25 mouse cellular contexts compared by ENCODE assay signal in genomic region chr8:90761446-90761845, GRCm38 (mm10). TPM values are rescaled to one million over a fixed set of nuclear protein-coding genes. Genes with fewer than 3 reads are reported as not detected.
A peak's percentile ranks its signal among the peaks of the same experiment; 100 is the strongest.
DNase-seq lines count a peak whose midpoint lies in the region; ATAC-seq and TF ChIP-seq lines count a peak whose summit lies in the region.
"Had no signal": no experiment of that assay in that cellular context is flagged by ENCODE, and none has a peak within 500 bp of the region (broad histone marks: within the 10 kb centered on the region; RNA-seq: fewer than 3 reads in every experiment).

No protein-coding gene starts in this region.

- no peaks in the 10 kb centered on the region; the same call in 1 of the 2 replicates for H3K9me3 ChIP-seq in forebrain, embryonic 11.5 days (ENCODE audit: control insufficient read depth, low read length)
- H3K9me3 ChIP-seq in forebrain, postnatal 0 days (ENCODE audit: low read length) = no peaks in the 10 kb centered on the region
- H3K9me3 ChIP-seq in limb, embryonic 11.5 days (ENCODE audit: control insufficient read depth, low read length) = no peaks in the 10 kb centered on the region
- no peaks in the 10 kb centered on the region for H3K9me3 ChIP-seq in limb, embryonic 10.5 days (replicated peaks)
- H3K9me3 ChIP-seq in neural tube, embryonic 15.5 days (replicated peaks) = no peaks in the 10 kb centered on the region
- H3K9me3 ChIP-seq: embryonic facial prominence, embryonic 15.5 days; heart, embryonic 13.5 days; hindbrain, embryonic 15.5 days had no signal

- peaks cover 3% of the 10 kb centered on the region; the same call in 1 of the 2 replicates for H3K4me1 ChIP-seq in forebrain, embryonic 11.5 days (replicated peaks; ENCODE audit: control insufficient read depth, insufficient read depth, low read length)
- H3K4me1 ChIP-seq in forebrain, postnatal 0 days (ENCODE audit: insufficient read depth) = no peaks in the 10 kb centered on the region
- H3K4me1 ChIP-seq in limb, embryonic 11.5 days (ENCODE audit: control insufficient read depth, insufficient read depth, low read length) = no peaks in the 10 kb centered on the region
- H3K4me1 ChIP-seq in limb, embryonic 10.5 days = no peaks in the 10 kb centered on the region
- peaks cover 5% of the 10 kb centered on the region; the same call in 1 of the 2 replicates for H3K4me1 ChIP-seq in neural tube, embryonic 15.5 days
- H3K4me1 ChIP-seq: embryonic facial prominence, embryonic 15.5 days; heart, embryonic 13.5 days; hindbrain, embryonic 15.5 days had no signal

- peak; percentile 83; the same call in 1 of the 2 replicates for ATAC-seq in forebrain, embryonic 11.5 days (replicated peaks; ENCODE audit: low FRiP score)
- ATAC-seq in forebrain, postnatal 0 days = no peak
- no peak for ATAC-seq in limb, embryonic 11.5 days (ENCODE audit: insufficient number of reproducible peaks, low FRiP score, low TSS enrichment, low read depth)
- no peak for ATAC-seq in neural tube, embryonic 15.5 days (ENCODE audit: low FRiP score)
- ATAC-seq: CD4-positive, CD25-positive, alpha-beta regulatory T cell, adult 4 months had no signal

- H3K9ac ChIP-seq in forebrain, embryonic 11.5 days (ENCODE audit: low read length) = no peak overlapping the region
- H3K9ac ChIP-seq in forebrain, postnatal 0 days = no peak overlapping the region
- H3K9ac ChIP-seq in limb, embryonic 11.5 days (ENCODE audit: low read length) = no peak overlapping the region
- H3K9ac ChIP-seq in neural tube, embryonic 15.5 days (replicated peaks) = no peak overlapping the region
- H3K9ac ChIP-seq: embryonic facial prominence, embryonic 15.5 days; heart, embryonic 13.5 days; hindbrain, embryonic 15.5 days had no signal

- 40% methylated on average over 4 of the region's 4 CpGs for WGBS in forebrain, embryonic 11.5 days
- WGBS in forebrain, postnatal 0 days = 13% methylated on average over 4 of the region's 4 CpGs
- 84% methylated on average over 4 of the region's 4 CpGs for WGBS in limb, embryonic 11.5 days
- WGBS in limb, embryonic 10.5 days = 91% methylated on average over 4 of the region's 4 CpGs
- 36% methylated on average over 4 of the region's 4 CpGs for WGBS in neural tube, embryonic 15.5 days

- TF ChIP-seq CTCF in forebrain, postnatal 0 days (IDR thresholded peaks at IDR 0.05; ENCODE audit: low read depth) = no peak

- no peak overlapping the region for H3K4me3 ChIP-seq in forebrain, embryonic 11.5 days (ENCODE audit: low read depth, low read length)
- no peak overlapping the region for H3K4me3 ChIP-seq in forebrain, postnatal 0 days (ENCODE audit: low read depth, low read length)
- no peak overlapping the region for H3K4me3 ChIP-seq in limb, embryonic 11.5 days (ENCODE audit: low read depth, low read length)
- H3K4me3 ChIP-seq in limb, embryonic 10.5 days = no peak overlapping the region
- no peak overlapping the region for H3K4me3 ChIP-seq in neural tube, embryonic 15.5 days (replicated peaks)
- H3K4me3 ChIP-seq: embryonic facial prominence, embryonic 15.5 days; erythroblast, embryonic 14.5 days; heart, embryonic 13.5 days; hindbrain, embryonic 15.5 days had no signal

- H3K36me3 ChIP-seq in forebrain, embryonic 11.5 days (ENCODE audit: control insufficient read depth, insufficient read depth, low read length) = no peaks in the 10 kb centered on the region
- H3K36me3 ChIP-seq in forebrain, postnatal 0 days (ENCODE audit: insufficient read depth) = no peaks in the 10 kb centered on the region
- H3K36me3 ChIP-seq in limb, embryonic 11.5 days (ENCODE audit: control insufficient read depth, insufficient read depth, low read length) = no peaks in the 10 kb centered on the region
- no peaks in the 10 kb centered on the region for H3K36me3 ChIP-seq in limb, embryonic 10.5 days
- H3K36me3 ChIP-seq in neural tube, embryonic 15.5 days = no peaks in the 10 kb centered on the region
- H3K36me3 ChIP-seq: embryonic facial prominence, embryonic 15.5 days; G1E; heart, embryonic 13.5 days; hindbrain, embryonic 15.5 days had no signal

- H3K4me2 ChIP-seq in forebrain, embryonic 11.5 days (ENCODE audit: low read depth, low read length, severe bottlenecking) = no peak overlapping the region
- H3K4me2 ChIP-seq in forebrain, postnatal 0 days (ENCODE audit: low read depth) = no peak overlapping the region
- no peak overlapping the region for H3K4me2 ChIP-seq in limb, embryonic 11.5 days (ENCODE audit: low read depth, severe bottlenecking)
- H3K4me2 ChIP-seq in neural tube, embryonic 15.5 days = no peak overlapping the region
- H3K4me2 ChIP-seq: embryonic facial prominence, embryonic 15.5 days; heart, embryonic 13.5 days; hindbrain, embryonic 15.5 days had no signal

- DNase-seq in forebrain, embryonic 11.5 days (ENCODE audit: low spot score) = no peak
- DNase-seq in forebrain, postnatal 0 days = no peak
- peak; percentile 11 for DNase-seq in limb, embryonic 11.5 days (ENCODE audit: low spot score)
- no peak for DNase-seq in limb, embryonic 10.5 days (ENCODE audit: low spot score)
- DNase-seq in retina, postnatal 1 day = peak; percentile 53
- DNase-seq in retina, embryonic 14.5 days (ENCODE audit: low spot score) = no peak
- DNase-seq: adrenal gland, adult 8-10 months; adrenal gland, postnatal 36 days; B cell, adult 2 months; cerebellum, adult 11 months; cerebellum, adult 8-10 months; cerebellum, postnatal 14 days; embryo, embryonic 11 days; gastrocnemius, postnatal 36 days; heart, postnatal 36 days had no signal

- H3K27me3 ChIP-seq in forebrain, embryonic 11.5 days (ENCODE audit: control insufficient read depth, insufficient read depth, low read length) = no peaks in the 10 kb centered on the region
- no peaks in the 10 kb centered on the region for H3K27me3 ChIP-seq in forebrain, postnatal 0 days (ENCODE audit: insufficient read depth, low read length)
- H3K27me3 ChIP-seq in limb, embryonic 11.5 days (ENCODE audit: control insufficient read depth, insufficient read depth, low read length) = no peaks in the 10 kb centered on the region
- no peaks in the 10 kb centered on the region for H3K27me3 ChIP-seq in limb, embryonic 10.5 days (ENCODE audit: low read depth, poor library complexity, severe bottlenecking)
- H3K27me3 ChIP-seq in neural tube, embryonic 15.5 days (replicated peaks) = no peaks in the 10 kb centered on the region
- H3K27me3 ChIP-seq: embryonic facial prominence, embryonic 15.5 days; heart, embryonic 13.5 days; hindbrain, embryonic 15.5 days had no signal

- H3K27ac ChIP-seq in forebrain, embryonic 11.5 days (ENCODE audit: low read depth, low read length) = no peak overlapping the region
- H3K27ac ChIP-seq in forebrain, postnatal 0 days (ENCODE audit: low read depth, low read length) = no peak overlapping the region
- H3K27ac ChIP-seq in limb, embryonic 11.5 days (replicated peaks; ENCODE audit: low read depth, low read length) = no peak overlapping the region
- H3K27ac ChIP-seq in limb, embryonic 10.5 days = no peak overlapping the region
- H3K27ac ChIP-seq in neural tube, embryonic 15.5 days (replicated peaks) = no peak overlapping the region
- H3K27ac ChIP-seq: embryonic facial prominence, embryonic 15.5 days; heart, embryonic 13.5 days; hindbrain, embryonic 15.5 days had no signal

RNA-seq across cellular contexts. Expression of gene Gm19935, which starts 55.7 kb away (rescaled TPM):
- polyA plus RNA-seq in forebrain, embryonic 11.5 days (2014; fragmentation: Nextera tagmentation; extraction: Ambion mirVana) = not detected in 2 replicates
- 2.5 and 5.0 TPM in 2 replicates for total RNA-seq in forebrain, postnatal 0 days (2014; rRNA removed)
- polyA plus RNA-seq in forebrain, postnatal 0 days (2015; fragmentation: Nextera tagmentation; extraction: Ambion mirVana) = 2.9 and 4.6 TPM in 2 replicates
- not detected in 2 replicates for polyA plus RNA-seq in limb, embryonic 11.5 days (2014; fragmentation: Nextera tagmentation; extraction: Ambion mirVana)
- not detected in 2 replicates for polyA plus RNA-seq in limb, embryonic 10.5 days (2016; fragmentation: Nextera tagmentation; extraction: Ambion mirVana)
- 3.3 and 4.0 TPM in 2 replicates for polyA plus RNA-seq in neural tube, embryonic 15.5 days (2015; fragmentation: Nextera tagmentation; extraction: Ambion mirVana)
- total RNA-seq: adrenal gland, postnatal 36 days; common myeloid progenitor, adult 5-6 weeks; G1E; gastrocnemius, adult 8-10 months; gastrocnemius, postnatal 36 days; heart, postnatal 36 days had no signal
- polyA plus RNA-seq: CD4-positive, CD25-positive, alpha-beta regulatory T cell, adult 4 months; embryonic facial prominence, embryonic 11.5 days; erythroblast, embryonic 14.5 days; G1E; heart, embryonic 13.5 days had no signal

Comparison
In these comparisons a context has a peak if more than half of its experiments do, and no peak if none do; other contexts are left out.
1. DNase-seq: peak in limb, embryonic 11.5 days (single experiment) and retina, postnatal 1 day (single experiment); none in forebrain, embryonic 11.5 days (single experiment), forebrain, postnatal 0 days (single experiment), limb, embryonic 10.5 days (single experiment) and retina, embryonic 14.5 days (single experiment).